Mouse (Mus musculus) right cerebral cortex, adult 2 months (tissue): ENCODE data around the gene Fgr.

Experiments
- DNase-seq, 2 experiments: peaks; one replicate each; pipeline ENCODE4 v3.0.0; 2021 to 2022; ENCODE audit warnings: low spot score in 2 of 2

Fgr gene

DNA sequence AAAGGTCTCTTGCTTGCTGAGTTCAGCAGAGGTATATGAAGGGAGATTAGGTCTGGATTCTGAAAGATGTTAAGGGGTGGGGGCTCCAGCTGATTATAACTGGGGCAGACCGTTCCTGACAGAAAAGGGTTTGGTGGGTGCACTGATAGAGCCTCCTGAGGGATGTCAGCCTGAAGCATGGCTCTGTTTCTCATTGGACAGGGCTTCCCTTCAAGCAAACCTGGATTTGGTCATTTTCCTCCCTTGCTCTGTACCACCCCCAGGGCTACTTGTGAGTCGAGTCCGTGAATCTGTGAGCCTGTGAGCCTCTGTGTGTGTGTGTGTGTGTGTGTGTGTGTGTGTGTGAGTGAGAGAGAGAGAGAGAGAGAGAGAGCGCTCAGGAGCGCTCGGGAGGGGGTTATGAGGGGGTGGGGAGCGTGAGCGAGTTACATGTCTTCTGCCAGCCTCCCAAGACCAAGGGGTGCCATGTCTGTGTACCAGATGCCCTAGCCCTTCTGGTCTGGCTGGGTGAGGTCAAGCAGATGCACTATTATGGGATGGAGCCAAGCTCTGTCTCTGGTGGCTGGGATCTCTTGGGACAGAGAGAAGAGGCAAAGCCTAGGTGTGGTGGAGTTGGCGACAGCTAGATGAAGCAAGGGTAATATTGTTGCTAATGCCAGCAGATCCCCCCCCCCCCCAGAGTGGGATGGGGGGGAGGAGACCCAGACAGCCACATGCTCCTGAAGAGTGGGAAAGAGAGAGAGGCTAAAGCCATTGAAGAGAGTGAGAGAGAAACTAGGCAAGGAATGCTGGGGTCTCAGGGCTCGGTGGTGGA is 41.2 kb downstream of the Fgr start:
- no peak for DNase-seq

DNA sequence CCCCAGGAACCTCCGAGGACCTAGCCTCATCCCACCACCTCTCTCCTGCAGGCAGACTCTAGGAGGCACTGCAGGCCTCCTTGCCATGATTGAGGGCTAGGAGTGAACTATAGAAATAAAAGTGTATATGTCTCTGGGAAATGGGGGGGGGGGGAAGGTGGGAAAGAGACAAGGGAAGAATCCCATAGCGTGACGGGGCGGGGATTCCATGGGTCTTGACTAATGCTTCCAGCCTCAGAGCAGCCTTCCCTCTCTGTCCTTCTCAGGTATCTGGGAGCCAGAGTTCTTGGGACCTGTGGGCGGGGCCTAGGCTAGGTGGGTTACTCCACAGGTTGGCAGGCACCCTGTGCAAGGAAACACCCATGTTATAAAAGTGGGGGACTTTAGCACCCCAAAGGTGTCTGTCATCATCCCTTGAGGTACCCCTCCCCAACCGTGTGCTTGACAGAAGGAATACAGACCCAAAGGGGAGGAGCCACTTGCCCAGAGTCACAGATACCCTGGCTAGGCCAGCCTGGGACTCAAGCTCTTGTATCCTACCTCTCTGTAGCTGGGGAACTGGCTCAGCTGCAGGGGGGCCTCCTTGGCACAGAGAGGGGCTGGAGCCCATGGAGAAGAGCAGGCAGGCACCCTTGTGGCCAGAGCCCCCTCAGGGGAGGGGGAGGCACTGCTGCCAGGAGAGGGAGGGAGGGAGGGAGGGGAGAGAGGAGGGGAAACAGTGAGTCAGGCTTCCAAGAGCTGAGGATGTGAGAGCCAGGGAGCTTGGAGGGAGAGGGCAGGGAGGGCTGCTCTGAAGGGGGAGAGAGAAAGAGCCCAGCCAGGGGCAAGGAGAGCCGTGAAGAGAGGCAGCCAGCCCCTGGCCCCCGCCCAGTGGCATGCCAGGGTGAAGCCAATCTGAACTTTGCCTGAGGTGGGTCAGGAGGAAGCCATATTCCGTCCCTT is 42.1 kb downstream of the Fgr start:
- DNase-seq, result no peak

DNA sequence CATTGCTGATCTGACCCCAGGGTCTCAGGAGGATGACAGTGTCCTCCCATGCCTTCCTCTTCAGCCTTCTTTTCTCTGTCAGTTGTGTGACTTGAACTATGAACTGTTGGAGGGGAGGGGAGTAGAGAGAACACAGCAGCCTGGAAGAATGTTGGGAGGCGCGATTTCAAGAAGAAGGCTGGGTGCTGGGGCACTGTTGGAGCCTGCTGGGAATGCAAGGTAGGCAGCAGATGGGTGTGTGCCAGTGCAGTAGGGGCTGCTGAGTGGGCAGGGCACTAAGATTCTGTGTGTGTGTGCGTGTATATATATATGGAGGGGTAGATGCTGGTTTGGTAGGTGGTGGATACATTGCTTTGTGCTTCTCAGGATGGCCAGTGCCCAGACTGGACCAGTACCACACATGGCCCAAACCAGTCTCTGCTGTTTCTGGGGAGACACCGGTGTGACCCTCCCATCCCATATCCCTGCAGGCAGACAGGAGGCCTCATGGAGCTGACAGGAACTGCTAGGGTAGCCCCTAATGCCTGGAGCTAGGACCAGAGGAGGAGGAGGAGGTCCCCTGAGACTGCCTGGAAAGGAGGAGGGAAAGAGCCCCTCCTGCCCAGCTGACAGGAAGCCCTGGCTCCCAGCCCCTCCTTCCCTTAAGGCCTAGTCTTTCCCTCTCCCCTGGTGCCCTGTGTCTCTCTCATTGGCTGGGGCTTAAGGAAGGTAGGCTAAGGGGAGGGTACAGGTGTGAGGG is 43.0 kb downstream of the Fgr start:
- peak; percentile 62 to 63 for DNase-seq

DNA sequence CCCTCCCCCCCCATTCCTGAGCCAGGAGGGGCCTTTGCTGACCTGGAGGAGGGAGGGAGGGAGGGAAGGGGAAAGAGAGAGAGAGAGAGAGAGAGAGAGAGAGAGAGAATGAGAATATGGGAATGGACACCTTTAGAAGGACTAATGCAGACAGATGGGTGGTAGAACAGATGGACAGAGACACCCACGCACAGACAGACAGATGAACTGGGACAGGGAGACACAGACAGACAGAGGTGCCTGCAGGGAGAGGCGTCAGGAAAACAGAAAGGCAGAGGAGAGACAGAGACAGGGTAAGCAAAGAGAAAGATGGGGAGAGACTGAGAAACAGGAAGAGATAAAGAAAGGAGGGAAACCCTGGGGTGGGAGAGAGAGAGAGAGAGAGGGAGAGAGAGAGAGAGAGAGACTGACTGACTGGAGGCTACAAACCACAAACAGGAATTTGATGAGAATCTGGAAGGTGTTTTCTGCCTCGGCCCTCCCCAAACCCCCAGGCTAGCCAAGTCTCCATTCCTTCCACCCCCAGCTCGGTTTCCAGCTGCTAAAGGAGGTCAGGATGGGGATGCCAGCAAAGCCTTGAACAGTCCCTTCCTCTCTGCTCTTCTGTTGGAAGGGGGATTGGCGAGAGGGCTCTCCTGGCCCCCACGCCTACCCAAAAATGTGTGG is 43.8 kb downstream of the Fgr start:
- peak in 1 of 2 experiments; percentile 75 for DNase-seq

DNA sequence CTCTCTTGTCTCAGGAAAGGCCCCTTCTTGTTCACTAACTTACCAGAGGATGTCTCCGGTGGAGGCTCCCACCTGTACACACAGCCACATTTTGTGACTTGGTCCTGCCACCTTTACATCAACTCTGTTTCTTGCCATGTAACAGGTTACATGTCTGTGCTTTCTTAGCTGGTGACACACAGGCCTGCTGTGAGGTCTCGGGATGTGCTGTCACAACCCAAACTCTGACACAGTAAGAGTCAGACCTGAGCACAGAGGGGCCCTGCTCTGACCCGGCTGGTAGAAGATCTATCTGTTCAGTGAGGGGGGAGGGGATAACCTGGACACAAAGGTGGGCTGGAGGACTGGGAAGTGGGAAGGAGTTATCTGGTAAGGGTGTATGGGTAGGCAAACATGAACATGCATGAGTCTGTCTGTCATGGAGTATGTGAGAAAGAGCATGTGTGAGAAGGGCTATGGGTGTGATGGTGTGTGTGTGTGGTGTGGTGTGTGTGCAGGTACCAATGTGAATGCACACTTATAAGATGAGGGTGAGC is 44.4 kb downstream of the Fgr start:
- peak in 1 of 2 experiments; percentile 1 for DNase-seq

- DNase-seq, result no peak
These were observed 46.8 kb downstream of the Fgr start for GRCm38 (mm10) chr4:133020721-133021120.

DNA sequence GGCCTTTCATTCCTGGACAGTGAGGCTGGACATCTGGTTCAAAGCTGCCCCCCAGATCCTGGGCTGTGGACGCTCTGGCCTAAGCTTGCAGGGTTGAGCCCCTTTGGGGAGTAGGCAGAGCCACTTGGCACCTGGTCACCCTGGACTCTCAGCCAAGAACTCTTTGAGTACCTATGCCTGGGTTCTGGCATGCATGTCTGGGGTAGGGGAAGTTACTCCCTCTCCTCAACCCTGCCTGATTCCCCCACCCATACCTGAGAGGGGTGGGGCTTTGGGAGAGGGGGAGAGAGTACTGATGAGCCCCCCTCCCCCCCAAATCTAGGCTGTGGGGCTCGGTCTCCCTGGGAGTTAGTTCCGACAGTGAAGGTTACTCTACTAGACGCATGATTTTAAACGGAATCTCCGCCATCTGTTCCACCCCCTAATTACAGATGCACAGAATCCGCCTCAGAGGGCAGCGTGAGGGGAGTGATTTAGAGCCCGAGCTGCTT is 47.3 kb downstream of the Fgr start:
- DNase-seq, result no peak

- DNase-seq, result no peak
These were observed 48.3 kb downstream of the Fgr start for GRCm38 (mm10) chr4:133022217-133022616.

GRCm38 (mm10) chr4:133022954-133023635 is 49.2 kb downstream of the Fgr start:
- no peak for DNase-seq

GRCm38 (mm10) chr4:133023636-133024035 is 49.7 kb downstream of the Fgr start:
- DNase-seq, result no peak

DNA sequence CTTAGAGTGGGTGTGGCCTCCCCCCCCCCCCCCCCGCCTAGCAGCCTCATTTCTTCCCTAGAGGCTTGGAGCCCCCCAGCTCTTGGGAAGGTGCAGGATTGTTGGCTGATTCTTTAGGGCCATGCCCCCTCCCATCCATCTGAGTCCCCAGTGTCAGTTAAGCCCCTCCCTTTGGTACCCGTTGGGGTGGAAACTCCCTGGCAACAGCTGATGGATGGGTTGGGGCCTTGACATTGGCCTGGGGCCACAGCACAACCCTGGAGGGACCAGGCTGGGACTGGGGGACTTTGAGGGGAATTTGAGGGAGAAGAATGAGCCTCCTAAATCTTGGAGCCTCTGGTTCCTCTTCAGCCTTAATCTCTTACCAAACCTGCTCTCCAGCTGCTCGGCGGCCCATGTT is 50.5 kb downstream of the Fgr start:
- DNase-seq, result no peak

- no peak for DNase-seq
These were observed 51.2 kb downstream of the Fgr start for GRCm38 (mm10) chr4:133024969-133025685.

DNA sequence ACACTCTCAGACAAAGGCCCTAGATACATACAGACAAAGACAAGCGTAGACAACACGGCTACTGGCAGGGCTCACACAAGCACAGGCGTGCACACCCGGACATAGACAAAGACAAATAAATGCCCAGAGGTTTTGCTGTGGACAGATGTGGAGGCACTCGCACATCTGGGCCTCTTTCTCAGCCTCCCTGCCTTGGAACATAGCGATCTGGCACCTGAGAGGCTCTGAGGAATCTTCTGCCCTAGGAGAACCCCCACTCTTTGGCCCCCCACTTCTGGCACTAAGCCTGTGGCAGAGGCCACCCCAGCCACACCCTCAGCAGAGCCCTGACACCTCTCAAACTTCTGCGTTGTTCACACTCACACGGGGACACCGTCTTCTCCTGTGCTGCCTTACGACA is 52.4 kb downstream of the Fgr start:
- DNase-seq, result no peak

GRCm38 (mm10) chr4:133026826-133027375 is 53.0 kb downstream of the Fgr start:
- no peak for DNase-seq

DNA sequence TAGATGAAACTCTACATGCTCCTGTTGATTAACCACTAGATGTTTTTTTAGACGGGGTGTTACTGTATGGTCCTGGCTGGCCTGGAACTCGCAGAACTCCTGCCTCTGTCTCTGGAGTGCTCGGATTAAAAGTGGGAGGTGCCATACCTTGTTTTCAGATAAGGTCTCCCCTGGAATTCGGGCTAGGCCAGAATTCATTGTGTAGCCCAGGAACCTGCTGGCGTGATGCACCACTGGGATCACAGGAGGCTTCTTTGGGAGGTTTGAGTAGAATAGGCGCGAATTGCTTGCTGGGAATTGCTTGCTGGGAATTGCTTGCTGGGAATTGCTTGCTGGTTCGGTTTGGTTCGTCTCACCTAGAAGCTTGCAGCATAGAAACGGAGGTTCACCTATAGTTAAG is 53.8 kb downstream of the Fgr start:
- DNase-seq, result no peak

DNA sequence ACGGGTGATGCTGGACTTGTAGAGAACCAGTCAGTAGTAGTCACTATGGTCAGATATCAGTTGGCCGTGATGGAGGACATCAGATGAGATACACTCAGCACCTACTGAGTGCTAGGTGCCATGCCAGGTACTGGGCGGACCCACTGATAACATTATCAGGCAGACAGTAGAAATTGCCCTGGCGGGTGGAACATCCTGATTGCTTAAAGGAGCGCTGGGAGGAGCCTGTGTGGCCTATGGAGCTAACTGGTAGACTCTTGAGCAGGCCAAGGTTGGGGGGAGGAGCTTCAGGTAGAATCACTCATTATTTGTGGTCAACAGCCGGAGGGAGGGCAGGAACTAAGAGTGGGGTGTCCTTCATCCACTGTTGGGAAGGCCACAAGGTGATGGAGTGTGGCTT is 54.3 kb downstream of the Fgr start:
- no peak for DNase-seq

- DNase-seq, result no peak
These were observed 55.0 kb downstream of the Fgr start for GRCm38 (mm10) chr4:133028875-133029274.

- no peak for DNase-seq
These were observed 58.7 kb downstream of the Fgr start for GRCm38 (mm10) chr4:133032410-133033095.

DNA sequence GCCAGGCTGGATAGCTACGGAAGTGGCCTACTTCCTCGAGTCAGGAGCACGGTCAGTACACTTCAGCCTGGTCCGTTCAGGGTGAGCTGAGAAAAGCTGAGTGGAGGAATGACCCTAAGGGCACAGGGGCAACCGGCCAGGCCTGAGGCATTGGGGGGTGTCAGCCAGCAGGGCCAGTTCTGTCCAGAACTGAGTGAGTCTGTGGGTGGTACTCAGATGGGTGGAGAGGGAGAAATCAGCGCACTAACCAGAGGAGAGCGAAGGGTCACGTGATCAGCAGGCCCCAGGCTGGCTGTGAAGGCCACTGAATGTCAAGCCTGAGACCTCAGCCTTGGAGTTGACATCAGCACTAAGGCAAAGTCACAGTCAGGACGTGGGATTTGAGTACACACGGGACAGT is 60.6 kb downstream of the Fgr start:
- no peak for DNase-seq
